Mouse (Mus musculus): ENCODE data around the gene Phc2. TPM values are rescaled to one million over a fixed set of nuclear protein-coding genes. Genes with fewer than 3 reads are reported as not detected.

Gene Phc2
- total RNA-seq, 1 experiment, result 29.8 TPM

GRCm38 (mm10) chr4:128693207-128693606, 38.7 kb downstream of the Phc2 start:
- H3K36me3 ChIP-seq (ENCODE audit: control insufficient read depth, insufficient read depth, low read length, poor library complexity, severe bottlenecking), result no peaks in the 10 kb centered on the region
- H3K27ac ChIP-seq (ENCODE audit: insufficient read depth, low read depth, low read length, poor library complexity, severe bottlenecking), result no peak overlapping the region
- no peak for DNase-seq (ENCODE audit: low read depth, low spot score)
- no peaks in the 10 kb centered on the region for H3K4me1 ChIP-seq (ENCODE audit: control insufficient read depth in 2 of 2, insufficient read depth in 2 of 2, low read length in 2 of 2, poor library complexity in 1 of 2)
- no peaks in the 10 kb centered on the region for H3K9me3 ChIP-seq (ENCODE audit: control insufficient read depth, insufficient read depth, low read depth, low read length)
- no peak overlapping the region for H3K4me3 ChIP-seq (ENCODE audit: insufficient read depth in 1 of 2, low read depth in 1 of 2, low read length in 2 of 2, poor library complexity in 1 of 2, severe bottlenecking in 1 of 2)
- no peak overlapping the region for H3K9ac ChIP-seq (ENCODE audit: insufficient read depth, low read depth, low read length, poor library complexity, severe bottlenecking)
- TF ChIP-seq MAFK (IDR thresholded peaks at IDR 0.05; ENCODE audit: insufficient read depth, low read depth, low read length) (no peak), HCFC1 (IDR thresholded peaks at IDR 0.05; ENCODE audit: borderline replicate concordance, insufficient read depth, low read length) (no peak), CHD2 (IDR thresholded peaks at IDR 0.05; ENCODE audit: low read depth, low read length) (no peak), ZNF384 (IDR thresholded peaks at IDR 0.05; ENCODE audit: low read depth, low read length) (no peak), ZC3H11A (IDR thresholded peaks at IDR 0.05; ENCODE audit: borderline replicate concordance, low read depth, low read length) (no peak)
- in situ Hi-C loops (cut with MboI; ENCODE audit: low sequenced_read_pairs in 2 of 2, unreplicated experiment in 2 of 2), result no loop called here

DNA sequence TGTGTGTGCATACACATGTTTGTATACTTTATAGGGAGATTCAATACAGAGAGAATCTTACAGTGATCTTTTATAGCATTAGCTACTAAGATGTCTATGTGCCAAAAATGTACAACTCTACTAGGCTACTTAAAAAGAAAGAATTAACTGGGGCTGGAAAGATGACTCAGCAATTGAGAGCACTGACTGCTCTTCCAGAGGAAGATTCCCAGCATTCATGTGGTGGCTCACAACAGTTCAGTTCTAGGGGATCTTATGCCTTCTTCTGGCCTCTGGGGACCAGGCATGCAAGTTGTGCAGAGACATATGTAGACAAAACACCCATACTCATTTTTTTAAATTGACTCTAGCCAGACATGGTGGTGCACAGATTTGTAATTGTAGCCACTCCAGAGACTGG, 39.8 kb downstream of the Phc2 start:
- Histone ChIP-seq H3K4me3 (ENCODE audit: insufficient read depth in 1 of 2, low read depth in 1 of 2, low read length in 2 of 2, poor library complexity in 1 of 2, severe bottlenecking in 1 of 2) (no peak overlapping the region), H3K27ac (ENCODE audit: insufficient read depth, low read depth, low read length, poor library complexity, severe bottlenecking) (no peak overlapping the region), H3K9me3 (ENCODE audit: control insufficient read depth, insufficient read depth, low read depth, low read length) (no peaks in the 10 kb centered on the region), H3K4me1 (ENCODE audit: control insufficient read depth in 2 of 2, insufficient read depth in 2 of 2, low read length in 2 of 2, poor library complexity in 1 of 2) (no peaks in the 10 kb centered on the region), H3K36me3 (ENCODE audit: control insufficient read depth, insufficient read depth, low read length, poor library complexity, severe bottlenecking) (no peaks in the 10 kb centered on the region), H3K9ac (ENCODE audit: insufficient read depth, low read depth, low read length, poor library complexity, severe bottlenecking) (no peak overlapping the region)
- peak; percentile 49 for TF ChIP-seq MAFK (IDR thresholded peaks at IDR 0.05; ENCODE audit: insufficient read depth, low read depth, low read length)
- no peak for TF ChIP-seq ZC3H11A (IDR thresholded peaks at IDR 0.05; ENCODE audit: borderline replicate concordance, low read depth, low read length)
- no peak for TF ChIP-seq CHD2 (IDR thresholded peaks at IDR 0.05; ENCODE audit: low read depth, low read length)
- no peak for DNase-seq (ENCODE audit: low read depth, low spot score)
- in situ Hi-C loops (cut with MboI; ENCODE audit: low sequenced_read_pairs in 2 of 2, unreplicated experiment in 2 of 2), result no loop called here

DNA sequence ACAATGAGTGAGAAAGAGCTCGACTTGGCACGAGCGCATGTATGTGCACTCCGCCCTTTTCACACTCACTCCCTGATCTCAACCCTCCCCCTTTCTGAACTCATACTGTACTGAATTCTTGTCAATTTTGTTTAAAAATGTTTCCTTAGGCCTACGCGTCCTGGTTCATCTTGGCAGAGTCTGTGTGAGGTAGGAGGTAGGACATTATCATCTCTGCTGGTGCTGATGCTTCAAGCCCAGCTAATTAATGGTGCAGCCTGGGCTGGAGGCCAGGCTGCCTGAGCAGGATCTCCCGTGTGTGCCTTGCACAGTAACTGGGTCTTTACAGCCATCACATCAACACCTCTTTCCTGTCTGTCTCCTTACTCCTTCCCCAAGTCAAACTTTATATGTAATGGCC, 40.6 kb downstream of the Phc2 start:
- Histone ChIP-seq H3K4me1 (ENCODE audit: control insufficient read depth in 2 of 2, insufficient read depth in 2 of 2, low read length in 2 of 2, poor library complexity in 1 of 2) (no peaks in the 10 kb centered on the region), H3K36me3 (ENCODE audit: control insufficient read depth, insufficient read depth, low read length, poor library complexity, severe bottlenecking) (no peaks in the 10 kb centered on the region), H3K27ac (ENCODE audit: insufficient read depth, low read depth, low read length, poor library complexity, severe bottlenecking) (no peak overlapping the region), H3K9me3 (ENCODE audit: control insufficient read depth, insufficient read depth, low read depth, low read length) (no peaks in the 10 kb centered on the region), H3K9ac (ENCODE audit: insufficient read depth, low read depth, low read length, poor library complexity, severe bottlenecking) (no peak overlapping the region), H3K4me3 (ENCODE audit: insufficient read depth in 1 of 2, low read depth in 1 of 2, low read length in 2 of 2, poor library complexity in 1 of 2, severe bottlenecking in 1 of 2) (no peak overlapping the region)
- no peak for TF ChIP-seq MAFK (IDR thresholded peaks at IDR 0.05; ENCODE audit: insufficient read depth, low read depth, low read length)
- no peak for TF ChIP-seq ZNF384 (IDR thresholded peaks at IDR 0.05; ENCODE audit: low read depth, low read length)
- no peak for TF ChIP-seq HCFC1 (IDR thresholded peaks at IDR 0.05; ENCODE audit: borderline replicate concordance, insufficient read depth, low read length)
- no peak for TF ChIP-seq ZC3H11A (IDR thresholded peaks at IDR 0.05; ENCODE audit: borderline replicate concordance, low read depth, low read length)
- TF ChIP-seq CHD2 (IDR thresholded peaks at IDR 0.05; ENCODE audit: low read depth, low read length), result no peak
- no peak for DNase-seq (ENCODE audit: low read depth, low spot score)
- in situ Hi-C loops (cut with MboI; ENCODE audit: low sequenced_read_pairs in 2 of 2, unreplicated experiment in 2 of 2), result no loop called here

- H3K9me3 ChIP-seq (ENCODE audit: control insufficient read depth, insufficient read depth, low read depth, low read length), result no peaks in the 10 kb centered on the region
- H3K9ac ChIP-seq (ENCODE audit: insufficient read depth, low read depth, low read length, poor library complexity, severe bottlenecking), result no peak overlapping the region
- in situ Hi-C loops (cut with MboI; ENCODE audit: low sequenced_read_pairs in 2 of 2, unreplicated experiment in 2 of 2), result no loop called here
- DNase-seq (ENCODE audit: low read depth, low spot score), result no peak
- no peak overlapping the region for H3K4me3 ChIP-seq (ENCODE audit: insufficient read depth in 1 of 2, low read depth in 1 of 2, low read length in 2 of 2, poor library complexity in 1 of 2, severe bottlenecking in 1 of 2)
- no peak for TF ChIP-seq ZNF384 (IDR thresholded peaks at IDR 0.05; ENCODE audit: low read depth, low read length)
- no peak for TF ChIP-seq CHD2 (IDR thresholded peaks at IDR 0.05; ENCODE audit: low read depth, low read length)
- no peak for TF ChIP-seq HCFC1 (IDR thresholded peaks at IDR 0.05; ENCODE audit: borderline replicate concordance, insufficient read depth, low read length)
- TF ChIP-seq MAFK (IDR thresholded peaks at IDR 0.05; ENCODE audit: insufficient read depth, low read depth, low read length), result no peak
- no peak for TF ChIP-seq ZC3H11A (IDR thresholded peaks at IDR 0.05; ENCODE audit: borderline replicate concordance, low read depth, low read length)
- no peak overlapping the region for H3K27ac ChIP-seq (ENCODE audit: insufficient read depth, low read depth, low read length, poor library complexity, severe bottlenecking)
- H3K4me1 ChIP-seq (ENCODE audit: control insufficient read depth in 2 of 2, insufficient read depth in 2 of 2, low read length in 2 of 2, poor library complexity in 1 of 2), result no peaks in the 10 kb centered on the region
- no peaks in the 10 kb centered on the region for H3K36me3 ChIP-seq (ENCODE audit: control insufficient read depth, insufficient read depth, low read length, poor library complexity, severe bottlenecking)
Observed at GRCm38 (mm10) chr4:128698011-128698861, 43.7 kb downstream of the Phc2 start.

Measured in ES-E14 (cell line).